Mouse (Mus musculus): ENCODE measurements around the gene Hinfp.
"Not testable (repeated sequence)": the region's sequence is repeated elsewhere in the genome, so short reads cannot be mapped to it uniquely, and the experiment has no call there.

The Hinfp gene

GRCm38 (mm10) chr9:44305466-44306079 is at the start of gene Hinfp:
Gene Hinfp (minus strand): TSS chr9:44305671.
- DNase-seq, result peak; percentile 95 to 99

- DNase-seq, result no peak
Observed at GRCm38 (mm10) chr9:44353142-44353541, 47.7 kb upstream of the Hinfp start.

- DNase-seq, result no peak
Observed at GRCm38 (mm10) chr9:44352337-44352736, 46.9 kb upstream of the Hinfp start.

- DNase-seq, result no peak
Observed at GRCm38 (mm10) chr9:44351396-44351795, 45.9 kb upstream of the Hinfp start.

- no peak for DNase-seq
Observed at GRCm38 (mm10) chr9:44348546-44348945, 43.1 kb upstream of the Hinfp start.

- no peak for DNase-seq
Observed at GRCm38 (mm10) chr9:44347621-44348020, 42.1 kb upstream of the Hinfp start.

- DNase-seq, result no peak
Observed at GRCm38 (mm10) chr9:44347166-44347565, 41.7 kb upstream of the Hinfp start.

- DNase-seq, result no peak
Observed at GRCm38 (mm10) chr9:44345570-44346433, 40.3 kb upstream of the Hinfp start.

GRCm38 (mm10) chr9:44343781-44344421 is 38.4 kb upstream of the Hinfp start, which contains the start of gene Hmbs:
Gene Hmbs (minus strand): TSS chr9:44344228.
- DNase-seq, result peak; percentile 94 to 95

GRCm38 (mm10) chr9:44343290-44343689 is 37.8 kb upstream of the Hinfp start:
- DNase-seq, result peak in 1 of 2 experiments; percentile 22

- no peak for DNase-seq
Observed at GRCm38 (mm10) chr9:44342605-44343004, 37.1 kb upstream of the Hinfp start.

- no peak for DNase-seq
Observed at GRCm38 (mm10) chr9:44342173-44342572, 36.7 kb upstream of the Hinfp start.

GRCm38 (mm10) chr9:44341487-44341886 is 36.0 kb upstream of the Hinfp start:
- DNase-seq, result no peak

- no peak for DNase-seq
Observed at GRCm38 (mm10) chr9:44338574-44338973, 33.1 kb upstream of the Hinfp start.

GRCm38 (mm10) chr9:44337436-44338169 is 32.1 kb upstream of the Hinfp start:
- DNase-seq, result no peak

GRCm38 (mm10) chr9:44336964-44337363 is 31.5 kb upstream of the Hinfp start:
- DNase-seq, result no peak

- DNase-seq, result not testable (repeated sequence)
Observed at GRCm38 (mm10) chr9:44336513-44336912, 31.0 kb upstream of the Hinfp start.

- no peak for DNase-seq
Observed at GRCm38 (mm10) chr9:44336093-44336406, 30.6 kb upstream of the Hinfp start.

GRCm38 (mm10) chr9:44335331-44336092 is 30.0 kb upstream of the Hinfp start:
- DNase-seq, result no peak

GRCm38 (mm10) chr9:44334396-44335330 is 29.2 kb upstream of the Hinfp start, which contains the start of gene H2afx:
Gene H2afx (plus strand): TSS chr9:44334694.
- peak; percentile 98 for DNase-seq
